Mouse (Mus musculus): Measurements from ENCODE around the gene Eef1akmt1.

- no peak for TF ChIP-seq CTCF (IDR thresholded peaks at IDR 0.05)
- TF ChIP-seq POLR2A (IDR thresholded peaks at IDR 0.05; ENCODE audit: insufficient read depth, low read depth, low read length): no peak
- no peak for TF ChIP-seq EP300 (IDR thresholded peaks at IDR 0.05; ENCODE audit: insufficient read depth, low read depth, low read length)
These were observed 37.6 kb downstream of the Eef1akmt1 start for GRCm38 (mm10) chr14:57533841-57534240.

Data from heart, adult 2 months (tissue).